Comparison of ENCODE assay signal across 8 mouse cellular contexts in genomic region chr1:178529512-178530300, GRCm38 (mm10). TPM values are rescaled to one million over a fixed set of nuclear protein-coding genes. Genes with fewer than 3 reads are reported as not detected.
A peak's percentile ranks its signal among the peaks of the same experiment; 100 is the strongest.
DNase-seq lines count a peak whose midpoint lies in the region; ATAC-seq lines count a peak whose summit lies in the region.

No protein-coding gene starts in this region.

- no peak for ATAC-seq in frontal cortex, adult (ENCODE audit: low TSS enrichment)
- ATAC-seq in hindbrain, embryonic 12.5 days (ENCODE audit: low FRiP score): peak; percentile 9; the same call in 1 of the 2 replicates

- H3K27me3 ChIP-seq in hindbrain, embryonic 12.5 days: peaks cover 23% of the 10 kb centered on the region

- H3K27ac ChIP-seq in hindbrain, embryonic 12.5 days: peak overlapping the region; percentile 90

- intact Hi-C loops in left cerebral cortex, postnatal 36 days (cut with DNase I): loop anchor here (2.0 kb wide), 3 partner anchors 159 to 611 kb away; no protein-coding TSS in a partner anchor

- DNase-seq in frontal cortex, adult 2 months (ENCODE audit: extremely low spot score in 1 of 2, low spot score in 1 of 2): peak; percentile 3 to 25
- DNase-seq in Muller cell, postnatal 12 days (ENCODE audit: inconsistent ontology term): peak; percentile 33
- DNase-seq in embryo, embryonic 9.5 days (ENCODE audit: extremely low spot score): peak; percentile 66
- peak; percentile 29 to 43 for DNase-seq in left cerebral cortex, postnatal 36 days (ENCODE audit: low spot score in 2 of 2)
- DNase-seq in neural tube, embryonic 10.5 days (ENCODE audit: extremely low spot score, low spot score): peak; percentile 66
- DNase-seq in T-cell, adult 2 months (ENCODE audit: low spot score): no peak

- peak overlapping the region; percentile 81 for H3K9ac ChIP-seq in hindbrain, embryonic 12.5 days

- H3K4me1 ChIP-seq in hindbrain, embryonic 12.5 days: peaks cover 28% of the 10 kb centered on the region

- peak overlapping the region; percentile 73 for H3K4me3 ChIP-seq in hindbrain, embryonic 12.5 days

- no peaks in the 10 kb centered on the region for H3K36me3 ChIP-seq in hindbrain, embryonic 12.5 days

- WGBS in hindbrain, embryonic 12.5 days: under 1% methylated on average over 37 of the region's 38 CpGs

- H3K9me3 ChIP-seq in hindbrain, embryonic 12.5 days (replicated peaks): no peaks in the 10 kb centered on the region

- peak overlapping the region; percentile 92 for H3K4me2 ChIP-seq in hindbrain, embryonic 12.5 days (replicated peaks)

RNA-seq across cellular contexts. Expression of gene Kif26b, which starts 0.8 kb away (rescaled TPM):
- 3.2 and 3.5 TPM in 2 replicates for polyA plus RNA-seq in frontal cortex, adult 2 months (2012; rRNA removed)
- 13.3 and 17.2 TPM in 2 replicates for polyA plus RNA-seq in hindbrain, embryonic 12.5 days (2016; fragmentation: Nextera tagmentation; extraction: Ambion mirVana)
- total RNA-seq in left cerebral cortex, postnatal 36 days (2021): 10 to 100 TPM in 1 of 2 experiments, 1 to 10 TPM in 1; 6.6 to 10.7 TPM
